Mouse (Mus musculus) frontal cortex, postnatal 10 days (tissue): ENCODE data around the gene P4hb.

Experiments used
- DNase-seq, 2 experiments: peaks; one replicate each; pipeline ENCODE4 v3.0.0; 2022; ENCODE audit warnings: low spot score in 2 of 2, mixed read lengths in 1 of 2

Gene P4hb

DNA sequence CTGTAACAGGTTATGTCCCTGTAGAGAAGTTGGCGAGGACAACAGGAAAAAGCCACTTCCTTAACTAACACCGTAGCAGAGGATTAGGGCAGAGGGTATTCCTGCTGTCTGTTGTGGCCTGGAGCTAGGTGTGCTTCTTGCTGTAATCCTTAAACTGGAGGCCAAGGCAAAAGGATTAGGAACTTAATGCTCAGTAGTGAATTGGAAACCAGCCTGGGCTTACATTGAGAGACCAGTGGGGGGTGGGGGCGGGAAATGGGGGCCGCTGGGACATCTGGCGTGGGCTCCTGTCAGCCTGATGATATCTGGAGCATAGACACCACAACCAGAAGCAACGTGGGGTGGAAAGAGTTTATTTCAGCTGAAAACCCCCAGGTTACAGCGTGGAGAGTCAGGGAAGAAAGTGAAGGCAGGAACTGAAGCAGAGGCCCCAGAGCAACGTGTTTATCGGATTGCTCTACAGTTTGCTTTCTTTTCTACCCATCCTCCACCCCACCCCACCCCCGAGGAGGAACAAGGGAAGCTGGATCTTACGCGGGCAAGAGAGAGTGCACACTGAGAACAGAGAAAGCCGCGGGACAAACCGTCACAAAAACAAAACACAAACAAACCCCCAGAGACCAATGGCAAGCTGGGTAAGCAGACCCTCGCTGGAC lies 62.5 kb downstream of the P4hb start:
- no peak for DNase-seq
